Mouse (Mus musculus) MEL-GATA-1-ER (cell line): Measurements from ENCODE around the gene Ppox.

ENCODE experiments used
- DNase-seq: peaks from one replicate; pipeline ENCODE4 v3.0.0-alpha.2; 2012; ENCODE audit warnings: low read depth; ENCODE audit errors: extremely low read depth

Ppox gene

GRCm38 (mm10) chr1:171265971-171266744, 14.8 kb downstream of the Ppox start:
- DNase-seq = no peak

- DNase-seq = no peak
Observed at GRCm38 (mm10) chr1:171263666-171264461, 17.1 kb downstream of the Ppox start.

GRCm38 (mm10) chr1:171263185-171263611, 17.8 kb downstream of the Ppox start:
- no peak for DNase-seq

- DNase-seq = no peak
Observed at GRCm38 (mm10) chr1:171262594-171263130, 18.3 kb downstream of the Ppox start.

GRCm38 (mm10) chr1:171260316-171260715, 20.7 kb downstream of the Ppox start:
- DNase-seq = no peak

GRCm38 (mm10) chr1:171258921-171259320, 22.1 kb downstream of the Ppox start:
- DNase-seq = no peak

- no peak for DNase-seq
Observed at GRCm38 (mm10) chr1:171257781-171258180, 23.2 kb downstream of the Ppox start.

GRCm38 (mm10) chr1:171256937-171257548, 23.9 kb downstream of the Ppox start:
- peak; percentile 61 for DNase-seq

- no peak for DNase-seq
Observed at GRCm38 (mm10) chr1:171256095-171256818, 24.7 kb downstream of the Ppox start.

GRCm38 (mm10) chr1:171252415-171252814, 28.6 kb downstream of the Ppox start:
- DNase-seq = no peak

- no peak for DNase-seq
Observed at GRCm38 (mm10) chr1:171251594-171252324, 29.2 kb downstream of the Ppox start.

- DNase-seq = no peak
Observed at GRCm38 (mm10) chr1:171250680-171251593, 30.0 kb downstream of the Ppox start, which contains the start of gene Ndufs2. TSS of gene Ndufs2 (minus strand) at chr1:171251388.

- no peak for DNase-seq
Observed at GRCm38 (mm10) chr1:171249913-171250600, 30.9 kb downstream of the Ppox start, which contains the start of gene Adamts4. TSS of gene Adamts4 (plus strand) at chr1:171250421.

- DNase-seq = no peak
Observed at GRCm38 (mm10) chr1:171248386-171249226, 32.4 kb downstream of the Ppox start.

GRCm38 (mm10) chr1:171247916-171248315, 33.1 kb downstream of the Ppox start:
- no peak for DNase-seq

- DNase-seq = no peak
Observed at GRCm38 (mm10) chr1:171247453-171247841, 33.5 kb downstream of the Ppox start.

- DNase-seq = peak; percentile 98
Observed at GRCm38 (mm10) chr1:171246709-171247452, 34.1 kb downstream of the Ppox start.
